Mouse (Mus musculus) stomach, embryonic 15.5 days (tissue): ENCODE data around the gene Slc9b1. TPM values are rescaled to one million over a fixed set of nuclear protein-coding genes. Genes with fewer than 3 reads are reported as not detected.

Source experiments
- ATAC-seq: fragments of 200-750 bp; cut with Nextera tagmentation; 2 replicates; pipeline ENCODE4 v1.8.0; 2017; ENCODE audit warnings: low read depth, moderate number of reproducible peaks, moderate TSS enrichment; ENCODE audit not compliant: insufficient read depth, low FRiP score
- H3K27ac ChIP-seq: fragments of 300-500 bp; sonication (generic); 2 replicates; pipeline ENCODE4 v1.5.1; 2015; ENCODE audit warnings: mild to moderate bottlenecking, inconsistent platforms
- H3K27me3 ChIP-seq: fragments of 300-500 bp; sonication (generic); replicated peaks from 2 replicates; pipeline ENCODE4 v1.6.1; 2015; ENCODE audit warnings: inconsistent platforms
- H3K36me3 ChIP-seq: fragments of 300-500 bp; sonication (generic); 2 replicates; pipeline ENCODE4 v1.6.1; 2015; ENCODE audit warnings: inconsistent platforms
- H3K4me1 ChIP-seq: fragments of 300-500 bp; sonication (generic); 2 replicates; pipeline ENCODE4 v1.6.1; 2015; ENCODE audit warnings: inconsistent platforms
- H3K4me2 ChIP-seq: fragments of 300-500 bp; sonication (generic); 2 replicates; pipeline ENCODE4 v1.6.1; 2015; ENCODE audit warnings: mild to moderate bottlenecking, inconsistent platforms
- H3K4me3 ChIP-seq: fragments of 300-500 bp; sonication (generic); replicated peaks from 2 replicates; pipeline ENCODE4 v1.5.1; 2015; ENCODE audit warnings: inconsistent platforms
- H3K9ac ChIP-seq: fragments of 300-500 bp; sonication (generic); 2 replicates; pipeline ENCODE4 v1.6.1; 2015; ENCODE audit warnings: inconsistent platforms
- H3K9me3 ChIP-seq: fragments of 300-500 bp; sonication (generic); 2 replicates; pipeline ENCODE4 v1.6.1; 2016; ENCODE audit warnings: inconsistent platforms
- WGBS: fragments of 180-500 bp; shearing (Covaris S2); methylation state at CpG from one replicate; pipeline ENCODE4 v1.1.7; 2015; 5-methylcytosine and 5-hydroxymethylcytosine counted together
- polyA plus RNA-seq: library from polyadenylated mRNA; unstranded; fragments of >200 nt; fragmentation: Nextera tagmentation; extraction: Ambion mirVana; gene quantifications from 2 replicates; pipeline ENCODE4 v1.2.1, GENCODE M21; 2015

Gene Slc9b1
- polyA plus RNA-seq, 1 experiment from 2014 or later = 0.13 TPM

DNA sequence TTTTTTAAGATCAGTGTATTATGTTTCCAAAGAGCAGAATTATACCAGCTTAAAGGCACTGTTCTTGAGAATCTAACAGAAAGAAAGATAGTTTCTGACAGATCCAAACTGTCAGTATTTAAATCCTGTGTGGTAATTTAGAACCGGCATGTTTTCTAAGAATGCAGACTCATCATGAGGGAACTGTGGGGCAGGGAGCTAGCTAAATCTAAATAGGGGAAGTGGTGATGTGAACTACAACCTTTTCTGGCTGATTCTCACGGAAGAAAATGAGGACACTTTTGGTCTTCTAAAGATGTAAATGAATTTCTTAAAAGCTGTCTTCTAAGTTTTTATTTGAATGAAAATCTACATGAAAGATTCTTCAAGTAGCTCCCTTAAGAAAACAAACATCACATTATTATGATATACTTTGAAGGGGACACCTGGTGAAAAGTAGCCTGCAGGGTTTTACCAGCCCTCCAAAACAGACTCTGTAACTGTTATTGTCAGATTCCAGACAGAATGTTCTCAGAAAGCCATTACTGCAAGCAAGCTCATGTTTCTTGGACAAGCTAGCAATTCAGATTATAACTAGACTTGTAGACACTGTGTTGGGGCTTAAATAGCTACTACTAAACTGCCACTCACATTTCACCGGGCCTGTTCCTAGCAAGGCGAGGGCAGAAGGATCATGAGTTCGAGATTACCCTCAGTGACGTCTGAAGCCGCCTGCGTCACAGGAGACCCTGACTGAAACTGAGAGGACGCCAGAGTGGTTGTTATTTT is 72.9 kb downstream of the Slc9b1 start:
- H3K36me3 ChIP-seq = no peaks in the 10 kb centered on the region
- no peaks in the 10 kb centered on the region for H3K27me3 ChIP-seq
- H3K4me2 ChIP-seq = no peak overlapping the region
- H3K9me3 ChIP-seq = no peaks in the 10 kb centered on the region
- no peak overlapping the region for H3K9ac ChIP-seq
- no peak overlapping the region for H3K27ac ChIP-seq
- ATAC-seq = no peak
- H3K4me3 ChIP-seq = no peak overlapping the region
- WGBS = 82% methylated on average over 9 of the region's 9 CpGs
- 0 out of 2 replicates have a peak, but pooled peaks cover 5% of the 10 kb centered on the region for H3K4me1 ChIP-seq

- Histone ChIP-seq H3K27me3 (no peaks in the 10 kb centered on the region), H3K9ac (no peak overlapping the region), H3K4me3 (no peak overlapping the region), H3K9me3 (no peaks in the 10 kb centered on the region), H3K4me1 (0 out of 2 replicates have a peak, but pooled peaks cover 5% of the 10 kb centered on the region), H3K27ac (no peak overlapping the region), H3K36me3 (no peaks in the 10 kb centered on the region), H3K4me2 (no peak overlapping the region)
- ATAC-seq = no peak
Observed at GRCm38 (mm10) chr3:135421310-135421594, 73.4 kb downstream of the Slc9b1 start.

- Histone ChIP-seq H3K36me3 (no peaks in the 10 kb centered on the region), H3K4me2 (peak overlapping the region; percentile 74), H3K27ac (peak overlapping the region; percentile 95), H3K4me3 (peak overlapping the region; percentile 84), H3K9ac (peak overlapping the region; percentile 68), H3K9me3 (no peaks in the 10 kb centered on the region), H3K4me1 (0 out of 2 replicates have a peak, but pooled peaks cover 5% of the 10 kb centered on the region), H3K27me3 (no peaks in the 10 kb centered on the region)
- 15% methylated on average over 8 of the region's 8 CpGs for WGBS
- ATAC-seq = no peak
Observed at GRCm38 (mm10) chr3:135422232-135422855, 74.5 kb downstream of the Slc9b1 start.

GRCm38 (mm10) chr3:135422856-135423607 is 75.2 kb downstream of the Slc9b1 start:
- H3K27ac ChIP-seq = peak overlapping the region; percentile 95
- peak overlapping the region; percentile 68 for H3K9ac ChIP-seq
- H3K9me3 ChIP-seq = no peaks in the 10 kb centered on the region
- H3K27me3 ChIP-seq = no peaks in the 10 kb centered on the region
- H3K4me2 ChIP-seq = peak overlapping the region; percentile 74
- H3K4me1 ChIP-seq = 0 out of 2 replicates have a peak, but pooled peaks cover 5% of the 10 kb centered on the region
- under 1% methylated on average over 92 of the region's 103 CpGs for WGBS
- no peaks in the 10 kb centered on the region for H3K36me3 ChIP-seq
- peak overlapping the region; percentile 84 for H3K4me3 ChIP-seq
- ATAC-seq = peak; percentile 97

- H3K36me3 ChIP-seq = no peaks in the 10 kb centered on the region
- peak within 1 kb of the TSS; percentile 68 for H3K9ac ChIP-seq
- no peaks in the 10 kb centered on the region for H3K9me3 ChIP-seq
- H3K27me3 ChIP-seq = no peaks in the 10 kb centered on the region
- H3K4me1 ChIP-seq = 0 out of 2 replicates have a peak, but pooled peaks cover 5% of the 10 kb centered on the region
- H3K4me2 ChIP-seq = peak within 1 kb of the TSS; percentile 74
- ATAC-seq = no peak
- peak within 1 kb of the TSS; percentile 95 for H3K27ac ChIP-seq
- WGBS = under 1% methylated on average over 8 of the region's 8 CpGs
- H3K4me3 ChIP-seq = peak within 1 kb of the TSS; percentile 84
Observed at GRCm38 (mm10) chr3:135423608-135424212, 75.9 kb downstream of the Slc9b1 start, which contains the start of gene Cisd2. Gene Cisd2, minus strand, starts transcription at chr3:135423925.

- H3K9me3 ChIP-seq = no peaks in the 10 kb centered on the region
- H3K27me3 ChIP-seq = no peaks in the 10 kb centered on the region
- H3K4me2 ChIP-seq = peak overlapping the region; percentile 64
- peak overlapping the region; percentile 85 for H3K27ac ChIP-seq
- peak overlapping the region; percentile 48; the same call in 1 of the 2 replicates for H3K9ac ChIP-seq
- H3K4me3 ChIP-seq = peak overlapping the region; percentile 87
- ATAC-seq = no peak
- H3K36me3 ChIP-seq = no peaks in the 10 kb centered on the region
- H3K4me1 ChIP-seq = no peaks in the 10 kb centered on the region; the same call in 1 of the 2 replicates
- WGBS = 45% methylated on average over 14 of the region's 14 CpGs
Observed at GRCm38 (mm10) chr3:135436901-135437616, 89.2 kb downstream of the Slc9b1 start.

DNA sequence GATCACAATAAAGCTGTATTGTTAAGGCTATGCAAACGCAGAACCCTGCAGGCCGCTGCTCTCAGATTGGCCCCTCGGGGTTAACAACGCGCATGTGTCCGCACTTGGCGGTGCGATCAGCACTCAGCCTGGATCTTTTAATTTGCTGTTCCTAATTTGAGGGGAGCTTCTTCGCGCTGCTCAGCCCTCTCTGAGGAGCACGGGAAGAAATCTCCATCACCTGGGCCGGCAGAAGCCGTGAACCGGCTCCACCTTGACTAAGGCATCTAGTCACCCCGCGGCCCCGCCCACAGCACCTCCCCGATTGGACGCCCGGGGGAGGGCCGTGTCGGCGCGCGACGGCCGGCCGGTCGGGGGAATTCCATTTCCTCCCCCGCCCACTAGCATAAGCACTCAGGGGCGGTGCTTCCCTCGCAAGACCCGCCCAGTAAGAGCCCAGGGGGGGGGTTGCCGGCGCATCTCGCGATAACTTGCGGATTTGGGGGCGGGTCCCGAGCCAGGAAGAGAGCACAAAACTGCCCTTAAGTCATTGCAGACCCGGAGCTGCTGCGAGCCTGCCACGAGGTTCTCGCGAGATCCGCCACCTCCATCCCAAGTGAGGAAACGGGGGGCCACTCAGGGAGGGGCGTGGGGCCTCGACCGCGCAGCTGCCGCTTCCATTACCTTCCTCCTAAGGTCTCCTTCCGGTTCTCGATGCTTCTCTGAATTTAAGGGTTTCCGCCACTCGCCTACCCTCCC is 90.1 kb downstream of the Slc9b1 start, which contains the start of gene Ube2d3:
Gene Ube2d3 (plus strand): TSS at position 392 of the 738 bp plus-strand sequence.
- Histone ChIP-seq H3K4me3 (peak within 1 kb of the TSS; percentile 87), H3K27me3 (no peaks in the 10 kb centered on the region), H3K4me2 (peak within 1 kb of the TSS; percentile 64), H3K9me3 (no peaks in the 10 kb centered on the region), H3K27ac (peak within 1 kb of the TSS; percentile 100), H3K4me1 (no peaks in the 10 kb centered on the region; the same call in 1 of the 2 replicates), H3K36me3 (no peaks in the 10 kb centered on the region), H3K9ac (peak within 1 kb of the TSS; percentile 89)
- ATAC-seq = peak; percentile 93
- WGBS = under 1% methylated on average over 56 of the region's 56 CpGs

- Histone ChIP-seq H3K4me2 (no peak overlapping the region), H3K9ac (peak overlapping the region; percentile 89), H3K27me3 (no peaks in the 10 kb centered on the region), H3K4me1 (peaks cover 4% of the 10 kb centered on the region; the same call in 1 of the 2 replicates), H3K36me3 (no peaks in the 10 kb centered on the region), H3K9me3 (no peaks in the 10 kb centered on the region), H3K27ac (peak overlapping the region; percentile 100), H3K4me3 (peak overlapping the region; percentile 87)
- 1% methylated on average over 37 of the region's 50 CpGs for WGBS
- peak; percentile 72 for ATAC-seq
Observed at GRCm38 (mm10) chr3:135438531-135438912, 90.7 kb downstream of the Slc9b1 start.

DNA sequence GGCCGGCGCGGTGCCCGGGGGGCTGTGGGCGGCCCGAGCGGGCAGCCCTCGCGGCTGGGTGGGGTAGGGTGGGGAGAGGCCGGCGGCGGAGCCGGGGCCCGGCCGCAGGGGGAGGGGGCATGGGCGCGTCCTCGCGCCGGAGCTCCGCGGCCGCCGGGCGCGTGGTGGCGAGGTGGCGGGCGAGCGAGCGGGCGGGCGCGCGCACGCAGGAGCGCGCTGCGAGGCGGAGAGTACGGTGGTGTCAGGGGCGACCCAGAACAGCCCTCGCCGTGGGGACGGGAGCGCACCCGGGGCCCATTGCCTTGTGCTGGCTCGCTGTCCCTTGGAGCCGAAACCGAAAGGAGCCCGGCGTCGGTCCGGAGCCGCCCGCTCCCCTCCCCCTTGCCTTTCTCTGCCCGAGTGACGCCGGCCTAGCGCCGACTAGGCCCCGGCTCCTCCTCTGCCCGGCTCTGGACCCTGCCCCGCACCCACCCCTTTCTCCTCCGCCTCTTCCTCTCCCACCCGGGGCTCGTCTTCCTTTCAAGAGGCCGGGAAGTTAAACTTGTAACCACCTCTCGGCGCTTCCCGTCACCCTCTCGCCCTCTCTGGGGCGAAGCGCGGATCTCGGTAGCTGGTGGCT is 91.2 kb downstream of the Slc9b1 start:
- Histone ChIP-seq H3K36me3 (no peaks in the 10 kb centered on the region), H3K27ac (peak overlapping the region; percentile 100), H3K4me2 (peak overlapping the region; percentile 77), H3K4me1 (peaks cover 4% of the 10 kb centered on the region; the same call in 1 of the 2 replicates), H3K27me3 (no peaks in the 10 kb centered on the region), H3K9me3 (no peaks in the 10 kb centered on the region), H3K4me3 (peak overlapping the region; percentile 87), H3K9ac (peak overlapping the region; percentile 89)
- ATAC-seq = peak; percentile 68
- WGBS = 0% methylated on average over 49 of the region's 76 CpGs

DNA sequence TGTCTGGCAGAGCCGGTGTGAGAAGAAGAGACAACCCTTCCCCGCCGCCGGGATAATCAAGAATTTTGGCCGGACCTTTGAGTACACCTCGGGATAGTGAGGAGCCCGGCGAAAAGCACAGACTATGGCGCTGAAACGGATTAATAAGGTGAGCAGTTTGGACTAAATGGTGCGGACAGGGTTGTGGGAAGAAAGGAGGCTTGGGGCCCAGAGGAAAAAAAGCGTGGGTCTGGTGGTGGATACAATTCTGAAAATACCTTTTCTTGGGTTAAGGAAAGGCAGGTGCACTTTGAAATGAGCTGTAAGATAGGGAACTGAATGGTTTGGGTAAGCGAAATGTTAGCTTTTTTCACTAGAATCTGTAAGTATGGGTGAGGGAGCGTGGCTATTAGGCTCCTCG is 91.8 kb downstream of the Slc9b1 start:
- 3% methylated on average over 15 of the region's 15 CpGs for WGBS
- Histone ChIP-seq H3K36me3 (no peaks in the 10 kb centered on the region), H3K9ac (peak overlapping the region; percentile 89), H3K9me3 (no peaks in the 10 kb centered on the region), H3K4me3 (peak overlapping the region; percentile 87), H3K4me1 (peaks cover 4% of the 10 kb centered on the region; the same call in 1 of the 2 replicates), H3K27ac (peak overlapping the region; percentile 100), H3K4me2 (peak overlapping the region; percentile 77), H3K27me3 (no peaks in the 10 kb centered on the region)
- ATAC-seq = no peak
